Mouse (Mus musculus) bone marrow macrophage, adult 2 months (primary cell): ENCODE results near the gene Ppil4. TPM values are rescaled to one million over a fixed set of nuclear protein-coding genes. Genes with fewer than 3 reads are reported as not detected.
A peak's percentile ranks its signal among the peaks of the same experiment; 100 is the strongest.

Experiments used
- H3K27ac ChIP-seq: 2 replicates; pipeline ENCODE4 v1.5.1; 2012; ENCODE audit warnings: low read depth, low read length; ENCODE audit not compliant: insufficient read depth
- H3K4me1 ChIP-seq: 2 replicates; pipeline ENCODE4 v1.6.1; 2012; ENCODE audit warnings: low read length; ENCODE audit not compliant: control insufficient read depth, insufficient read depth
- H3K4me3 ChIP-seq: 2 replicates; pipeline ENCODE4 v1.5.1; 2012; ENCODE audit warnings: mild to moderate bottlenecking, low read length, moderate library complexity; ENCODE audit not compliant: insufficient read depth
- CTCF ChIP-seq: IDR thresholded peaks from 2 replicates; pipeline ENCODE4 v1.5.1; 2012; ENCODE audit warnings: low read depth, mild to moderate bottlenecking, low read length, moderate library complexity
- POLR2A ChIP-seq: IDR thresholded peaks from 2 replicates; pipeline ENCODE4 v1.6.1; 2012; ENCODE audit warnings: mild to moderate bottlenecking, low read depth, low read length, borderline replicate concordance
- polyA plus RNA-seq: library from polyadenylated mRNA; stranded (reverse); fragments of >200 nt; gene quantifications from 2 replicates; pipeline ENCODE4 v1.2.4, GENCODE M21; 2012; ENCODE audit not compliant: missing spikeins, insufficient read depth, insufficient read length

Ppil4 gene
- polyA plus RNA-seq, 1 experiment: 30.2 TPM

GRCm38 (mm10) chr10:7819603-7820002, 26.9 kb downstream of the Ppil4 start:
- TF ChIP-seq POLR2A: no peak
- TF ChIP-seq CTCF: no peak
- Histone ChIP-seq H3K4me3 (no peak overlapping the region), H3K4me1 (peaks cover 12% of the 10 kb centered on the region), H3K27ac (no peak overlapping the region)

GRCm38 (mm10) chr10:7820171-7820570, 27.5 kb downstream of the Ppil4 start:
- peaks cover 17% of the 10 kb centered on the region for H3K4me1 ChIP-seq
- TF ChIP-seq CTCF: no peak
- TF ChIP-seq POLR2A: no peak
- H3K27ac ChIP-seq: no peak overlapping the region
- H3K4me3 ChIP-seq: no peak overlapping the region

- Histone ChIP-seq H3K4me1 (peaks cover 17% of the 10 kb centered on the region), H3K4me3 (no peak overlapping the region), H3K27ac (no peak overlapping the region)
- no peak for TF ChIP-seq CTCF
- no peak for TF ChIP-seq POLR2A
Measured at GRCm38 (mm10) chr10:7821981-7822380, 29.3 kb downstream of the Ppil4 start.

- peaks cover 28% of the 10 kb centered on the region for H3K4me1 ChIP-seq
- peak overlapping the region; percentile 44 for H3K27ac ChIP-seq
- TF ChIP-seq POLR2A (no peak), CTCF (no peak)
- no peak overlapping the region for H3K4me3 ChIP-seq
Measured at GRCm38 (mm10) chr10:7824663-7825280, 32.1 kb downstream of the Ppil4 start.

DNA sequence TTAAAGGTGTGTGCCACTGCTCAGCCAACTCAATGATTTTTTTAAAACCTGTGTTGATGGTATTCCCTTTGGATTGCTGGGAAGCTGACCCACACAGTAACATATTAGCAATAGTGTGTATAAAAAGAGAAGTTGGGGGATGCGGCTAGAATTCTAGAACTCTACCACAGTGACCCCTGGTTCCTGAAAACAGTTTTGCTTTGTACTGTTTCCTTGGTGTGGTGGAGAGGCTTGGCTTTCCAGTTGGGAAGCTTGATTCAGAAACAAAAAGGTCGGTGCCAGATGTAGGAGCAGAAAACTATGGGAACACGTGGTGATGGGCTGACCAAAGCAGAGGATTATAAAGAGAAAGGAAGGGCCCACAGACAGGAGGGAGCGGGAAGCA, 32.6 kb downstream of the Ppil4 start:
- H3K4me3 ChIP-seq: no peak overlapping the region
- H3K4me1 ChIP-seq: peaks cover 34% of the 10 kb centered on the region
- TF ChIP-seq POLR2A (no peak), CTCF (no peak)
- peak overlapping the region; percentile 44 for H3K27ac ChIP-seq

GRCm38 (mm10) chr10:7826106-7826505, 33.4 kb downstream of the Ppil4 start:
- TF ChIP-seq POLR2A: no peak
- no peak for TF ChIP-seq CTCF
- H3K27ac ChIP-seq: no peak overlapping the region
- H3K4me1 ChIP-seq: peaks cover 36% of the 10 kb centered on the region
- no peak overlapping the region for H3K4me3 ChIP-seq

GRCm38 (mm10) chr10:7832171-7832676, 39.5 kb downstream of the Ppil4 start, which contains the start of gene Zc3h12d:
Gene Zc3h12d (plus strand): TSS chr10:7832470.
- Histone ChIP-seq H3K27ac (peak within 1 kb of the TSS; percentile 99), H3K4me1 (peaks cover 67% of the 10 kb centered on the region), H3K4me3 (peak within 1 kb of the TSS; percentile 37)
- TF ChIP-seq POLR2A (no peak), CTCF (no peak)

- H3K27ac ChIP-seq: peak overlapping the region; percentile 99
Measured at GRCm38 (mm10) chr10:7833377-7834165, 40.9 kb downstream of the Ppil4 start.

GRCm38 (mm10) chr10:7834671-7835225, 42.1 kb downstream of the Ppil4 start:
- Histone ChIP-seq H3K4me3 (peak overlapping the region; percentile 50), H3K27ac (peak overlapping the region; percentile 99), H3K4me1 (peaks cover 67% of the 10 kb centered on the region)
- no peak for TF ChIP-seq POLR2A

More at GRCm38 (mm10) chr10:7833377-7834165, 40.9 kb downstream of the Ppil4 start:
- TF ChIP-seq POLR2A (no peak), CTCF (peak; percentile 64)
- Histone ChIP-seq H3K4me3 (peak overlapping the region; percentile 50), H3K4me1 (peaks cover 62% of the 10 kb centered on the region)

GRCm38 (mm10) chr10:7836902-7837301, 44.2 kb downstream of the Ppil4 start:
- Histone ChIP-seq H3K4me3 (no peak overlapping the region), H3K4me1 (peaks cover 70% of the 10 kb centered on the region), H3K27ac (no peak overlapping the region)
- TF ChIP-seq CTCF (no peak), POLR2A (no peak)
